Mouse (Mus musculus): ENCODE results near the gene Rgs19. TPM values are rescaled to one million over a fixed set of nuclear protein-coding genes. Genes with fewer than 3 reads are reported as not detected.

The Rgs19 gene
- polyA plus RNA-seq, 1 experiment, result 209 TPM

GRCm38 (mm10) chr2:181646626-181647472 is 46.9 kb downstream of the Rgs19 start:
- Histone ChIP-seq H3K4me3 (ENCODE audit: extremely low read depth, insufficient read depth, insufficient read length) (no peak overlapping the region), H3K4me1 (ENCODE audit: control insufficient read depth, insufficient read depth, insufficient read length) (no peaks in the 10 kb centered on the region), H3K36me3 (ENCODE audit: control insufficient read depth, insufficient read depth, low read length) (peaks cover 39% of the 10 kb centered on the region), H3K27me3 (ENCODE audit: control insufficient read depth, insufficient read depth, low read length) (no peaks in the 10 kb centered on the region), H3K27ac (ENCODE audit: insufficient read depth, low read length) (no peak overlapping the region)
- TF ChIP-seq POLR2A (IDR thresholded peaks at IDR 0.05; ENCODE audit: low read depth, low read length), result no peak
- TF ChIP-seq CTCF (IDR thresholded peaks at IDR 0.05; ENCODE audit: extremely low read depth, insufficient read depth, insufficient read length, insufficient replicate concordance), result no peak
- no peak for DNase-seq (ENCODE audit: low read depth in 1 of 2, low spot score in 2 of 2)
- 92% methylated on average over 6 of the region's 6 CpGs for WGBS

- H3K36me3 ChIP-seq (ENCODE audit: control insufficient read depth, insufficient read depth, low read length), result peaks cover 39% of the 10 kb centered on the region
- DNase-seq (ENCODE audit: low read depth in 1 of 2, low spot score in 2 of 2), result no peak
- H3K27ac ChIP-seq (ENCODE audit: insufficient read depth, low read length), result no peak overlapping the region
- 94% methylated on average over 3 of the region's 3 CpGs for WGBS
- H3K27me3 ChIP-seq (ENCODE audit: control insufficient read depth, insufficient read depth, low read length), result no peaks in the 10 kb centered on the region
- TF ChIP-seq CTCF (IDR thresholded peaks at IDR 0.05; ENCODE audit: extremely low read depth, insufficient read depth, insufficient read length, insufficient replicate concordance) (no peak), POLR2A (IDR thresholded peaks at IDR 0.05; ENCODE audit: low read depth, low read length) (no peak)
- H3K4me3 ChIP-seq (ENCODE audit: extremely low read depth, insufficient read depth, insufficient read length), result no peak overlapping the region
- H3K4me1 ChIP-seq (ENCODE audit: control insufficient read depth, insufficient read depth, insufficient read length), result no peaks in the 10 kb centered on the region
These were observed 48.1 kb downstream of the Rgs19 start for GRCm38 (mm10) chr2:181645666-181646065.

- peak; percentile 27 to 29 for DNase-seq (ENCODE audit: low read depth in 1 of 2, low spot score in 2 of 2)
- Histone ChIP-seq H3K36me3 (ENCODE audit: control insufficient read depth, insufficient read depth, low read length) (peaks cover 37% of the 10 kb centered on the region), H3K4me1 (ENCODE audit: control insufficient read depth, insufficient read depth, insufficient read length) (no peaks in the 10 kb centered on the region), H3K27me3 (ENCODE audit: control insufficient read depth, insufficient read depth, low read length) (no peaks in the 10 kb centered on the region), H3K27ac (ENCODE audit: insufficient read depth, low read length) (no peak overlapping the region), H3K4me3 (ENCODE audit: extremely low read depth, insufficient read depth, insufficient read length) (no peak overlapping the region)
- TF ChIP-seq POLR2A (IDR thresholded peaks at IDR 0.05; ENCODE audit: low read depth, low read length), result no peak
- TF ChIP-seq CTCF (IDR thresholded peaks at IDR 0.05; ENCODE audit: extremely low read depth, insufficient read depth, insufficient read length, insufficient replicate concordance), result peak; percentile 38; the same call in 1 of the 2 replicates
- WGBS, result 85% methylated on average over 2 of the region's 2 CpGs
These were observed 49.4 kb downstream of the Rgs19 start for GRCm38 (mm10) chr2:181644361-181644760.

Other genes starting within 250 kb of the Rgs19 start
- 9.6 and 10.9 TPM in 2 replicates for gene Zbtb46, start 234.6 kb downstream of the Rgs19 start, polyA plus RNA-seq (2012; rRNA removed)
- 0.15 and 0.36 TPM in 2 replicates for gene Abhd16b, start 200.8 kb downstream of the Rgs19 start, polyA plus RNA-seq (2012; rRNA removed)
- 17.5 and 18.8 TPM in 2 replicates for gene Tpd52l2, start 196.8 kb downstream of the Rgs19 start, polyA plus RNA-seq (2012; rRNA removed)
- gene Dnajc5, start 173.5 kb downstream of the Rgs19 start, polyA plus RNA-seq (2012; rRNA removed), result 54.4 and 59.4 TPM in 2 replicates
- gene Uckl1, start 109.1 kb downstream of the Rgs19 start, polyA plus RNA-seq (2012; rRNA removed), result 170 and 197 TPM in 2 replicates
- gene Prpf6, start 102.1 kb downstream of the Rgs19 start, polyA plus RNA-seq (2012; rRNA removed), result 11.6 and 11.8 TPM in 2 replicates
- 32.3 and 42.2 TPM in 2 replicates for gene Zfp512b, start 101.2 kb downstream of the Rgs19 start, polyA plus RNA-seq (2012; rRNA removed)
- gene Samd10, start 94.8 kb downstream of the Rgs19 start, polyA plus RNA-seq (2012; rRNA removed), result 15.0 and 22.8 TPM in 2 replicates
- 0.26 TPM in 1 of 2 replicates, not detected in the other for gene Gm29797, start 36.9 kb downstream of the Rgs19 start, polyA plus RNA-seq (2012; rRNA removed)
- gene Sox18, start 22.3 kb downstream of the Rgs19 start, polyA plus RNA-seq (2012; rRNA removed), result 47.5 and 73.4 TPM in 2 replicates
- 15.9 and 17.1 TPM in 2 replicates for gene Tcea2, start 13.7 kb downstream of the Rgs19 start, polyA plus RNA-seq (2012; rRNA removed)
- gene Lkaaear1, start 4.5 kb upstream of the Rgs19 start, polyA plus RNA-seq (2012; rRNA removed), result not detected in 2 replicates
- 0.09 and 0.13 TPM in 2 replicates for gene Oprl1, start 21.0 kb upstream of the Rgs19 start, polyA plus RNA-seq (2012; rRNA removed)
- not detected in 2 replicates for gene Myt1, start 69.4 kb upstream of the Rgs19 start, polyA plus RNA-seq (2012; rRNA removed)
- 18.6 and 21.9 TPM in 2 replicates for gene Pcmtd2, start 143.9 kb upstream of the Rgs19 start, polyA plus RNA-seq (2012; rRNA removed)
- 2.8 and 3.2 TPM in 2 replicates for gene Polr3k, start 170.4 kb upstream of the Rgs19 start, polyA plus RNA-seq (2012; rRNA removed)